Mouse (Mus musculus) lung, embryonic 16.5 days (tissue): ENCODE results near the gene Klhl33. TPM values are rescaled to one million over a fixed set of nuclear protein-coding genes. Genes with fewer than 3 reads are reported as not detected.

ENCODE experiments used
- ATAC-seq: fragments of 200-750 bp; cut with Nextera tagmentation; 2 replicates; pipeline ENCODE4 v1.8.0; 2017; ENCODE audit warnings: low read depth, mild to moderate bottlenecking, moderate library complexity
- H3K27ac ChIP-seq: fragments of 300-500 bp; sonication (generic); 2 replicates; pipeline ENCODE4 v1.5.1; 2014; ENCODE audit warnings: mild to moderate bottlenecking, control low read depth, low read length
- H3K27me3 ChIP-seq: fragments of 300-500 bp; sonication (generic); 2 replicates; pipeline ENCODE4 v1.6.1; 2014; ENCODE audit warnings: low read depth, low read length, mixed read lengths; ENCODE audit not compliant: control insufficient read depth, insufficient read depth
- H3K36me3 ChIP-seq: fragments of 300-500 bp; sonication (generic); 2 replicates; pipeline ENCODE4 v1.6.1; 2014; ENCODE audit warnings: low read length; ENCODE audit not compliant: control insufficient read depth, insufficient read depth
- H3K4me1 ChIP-seq: fragments of 300-500 bp; sonication (generic); replicated peaks from 2 replicates; pipeline ENCODE4 v1.6.1; 2014; ENCODE audit warnings: low read length, mixed read lengths; ENCODE audit not compliant: control insufficient read depth, insufficient read depth
- H3K4me2 ChIP-seq: fragments of 300-500 bp; sonication (generic); 2 replicates; pipeline ENCODE4 v1.6.1; 2014; ENCODE audit warnings: low read depth, low read length, control low read depth
- H3K4me3 ChIP-seq: fragments of 300-500 bp; sonication (generic); 2 replicates; pipeline ENCODE4 v1.5.1; 2014; ENCODE audit warnings: mild to moderate bottlenecking, low read length, control low read depth
- H3K9ac ChIP-seq: fragments of 300-500 bp; sonication (generic); 2 replicates; pipeline ENCODE4 v1.6.1; 2014; ENCODE audit warnings: low read length, control low read depth
- H3K9me3 ChIP-seq: fragments of 300-500 bp; sonication (generic); 2 replicates; pipeline ENCODE4 v1.6.1; 2016; ENCODE audit warnings: low read length; ENCODE audit not compliant: control insufficient read depth
- WGBS: fragments of 180-500 bp; shearing (Covaris S2); extraction: QIAGEN DNeasy Blood & Tissue Kit; methylation state at CpG from one replicate; pipeline ENCODE4 v1.1.7; 2014; 5-methylcytosine and 5-hydroxymethylcytosine counted together
- polyA plus RNA-seq: library from polyadenylated mRNA; unstranded; fragments of >200 nt; fragmentation: Nextera tagmentation; extraction: Ambion mirVana; gene quantifications from 2 replicates; pipeline ENCODE4 v1.2.1, GENCODE M21; 2015

The Klhl33 gene
- polyA plus RNA-seq, 1 experiment from 2014 or later: 0.59 TPM

GRCm38 (mm10) chr14:50892541-50893459 is 4.5 kb downstream of the Klhl33 start:
- Histone ChIP-seq H3K4me1 (peaks cover 10% of the 10 kb centered on the region), H3K4me2 (no peak overlapping the region), H3K4me3 (no peak overlapping the region), H3K9me3 (no peaks in the 10 kb centered on the region), H3K27me3 (peaks cover 3% of the 10 kb centered on the region; the same call in 1 of the 2 replicates), H3K27ac (no peak overlapping the region), H3K9ac (no peak overlapping the region), H3K36me3 (no peaks in the 10 kb centered on the region)
- WGBS: 66% methylated on average over 22 of the region's 22 CpGs
- ATAC-seq: peak; percentile 11; the same call in 1 of the 2 replicates

- Histone ChIP-seq H3K4me2 (no peak overlapping the region), H3K4me3 (no peak overlapping the region), H3K36me3 (no peaks in the 10 kb centered on the region), H3K9me3 (no peaks in the 10 kb centered on the region), H3K4me1 (peaks cover 10% of the 10 kb centered on the region), H3K9ac (no peak overlapping the region), H3K27me3 (no peaks in the 10 kb centered on the region), H3K27ac (no peak overlapping the region)
- no peak for ATAC-seq
- 81% methylated on average over 7 of the region's 7 CpGs for WGBS
Observed at GRCm38 (mm10) chr14:50892091-50892490, 5.2 kb downstream of the Klhl33 start.

- H3K4me3 ChIP-seq: no peak overlapping the region
- H3K36me3 ChIP-seq: no peaks in the 10 kb centered on the region
- H3K4me2 ChIP-seq: no peak overlapping the region
- no peaks in the 10 kb centered on the region for H3K27me3 ChIP-seq
- H3K9ac ChIP-seq: no peak overlapping the region
- 87% methylated on average over 8 of the region's 8 CpGs for WGBS
- no peak overlapping the region for H3K27ac ChIP-seq
- H3K4me1 ChIP-seq: peaks cover 7% of the 10 kb centered on the region
- H3K9me3 ChIP-seq: no peaks in the 10 kb centered on the region
- ATAC-seq: no peak
Observed at GRCm38 (mm10) chr14:50891621-50892020, 5.7 kb downstream of the Klhl33 start.

- no peak overlapping the region for H3K4me2 ChIP-seq
- H3K4me1 ChIP-seq: no peaks in the 10 kb centered on the region
- 82% methylated on average over 6 of the region's 6 CpGs for WGBS
- no peak for ATAC-seq
- H3K27ac ChIP-seq: no peak overlapping the region
- no peak overlapping the region for H3K9ac ChIP-seq
- H3K36me3 ChIP-seq: no peaks in the 10 kb centered on the region
- no peaks in the 10 kb centered on the region for H3K27me3 ChIP-seq
- no peak overlapping the region for H3K4me3 ChIP-seq
- H3K9me3 ChIP-seq: no peaks in the 10 kb centered on the region
Observed at GRCm38 (mm10) chr14:50876236-50876950, 20.9 kb downstream of the Klhl33 start.

GRCm38 (mm10) chr14:50875591-50876230 is 21.6 kb downstream of the Klhl33 start:
- Histone ChIP-seq H3K4me1 (peaks cover 2% of the 10 kb centered on the region; the same call in 1 of the 2 replicates), H3K9ac (no peak overlapping the region), H3K9me3 (no peaks in the 10 kb centered on the region), H3K36me3 (no peaks in the 10 kb centered on the region), H3K4me2 (no peak overlapping the region), H3K27ac (no peak overlapping the region), H3K27me3 (no peaks in the 10 kb centered on the region), H3K4me3 (no peak overlapping the region)
- 75% methylated on average over 6 of the region's 6 CpGs for WGBS
- ATAC-seq: no peak

- ATAC-seq: no peak
Observed at GRCm38 (mm10) chr14:50875175-50875574, 22.1 kb downstream of the Klhl33 start.

GRCm38 (mm10) chr14:50871284-50871683 is 26.0 kb downstream of the Klhl33 start:
- no peak for ATAC-seq
- Histone ChIP-seq H3K9me3 (no peaks in the 10 kb centered on the region), H3K4me3 (no peak overlapping the region)

More at GRCm38 (mm10) chr14:50875175-50875574, 22.1 kb downstream of the Klhl33 start:
- no peaks in the 10 kb centered on the region for H3K9me3 ChIP-seq
- H3K4me1 ChIP-seq: peaks cover 3% of the 10 kb centered on the region; the same call in 1 of the 2 replicates
- H3K9ac ChIP-seq: no peak overlapping the region
- WGBS: 90% methylated on average over 3 of the region's 3 CpGs
- H3K36me3 ChIP-seq: no peaks in the 10 kb centered on the region
- H3K4me3 ChIP-seq: no peak overlapping the region
- no peak overlapping the region for H3K27ac ChIP-seq
- no peaks in the 10 kb centered on the region for H3K27me3 ChIP-seq
- no peak overlapping the region for H3K4me2 ChIP-seq

GRCm38 (mm10) chr14:50870805-50871143 is 26.5 kb downstream of the Klhl33 start:
- Histone ChIP-seq H3K9me3 (no peaks in the 10 kb centered on the region), H3K27me3 (no peaks in the 10 kb centered on the region), H3K4me1 (peaks cover 3% of the 10 kb centered on the region; the same call in 1 of the 2 replicates), H3K27ac (peak overlapping the region; percentile 82), H3K4me2 (peak overlapping the region; percentile 58), H3K4me3 (peak overlapping the region; percentile 64), H3K36me3 (no peaks in the 10 kb centered on the region), H3K9ac (peak overlapping the region; percentile 75)
- ATAC-seq: peak; percentile 34; the same call in 1 of the 2 replicates
- WGBS: 8% methylated on average over 5 of the region's 5 CpGs

More at GRCm38 (mm10) chr14:50871284-50871683, 26.0 kb downstream of the Klhl33 start:
- H3K36me3 ChIP-seq: no peaks in the 10 kb centered on the region
- no peak overlapping the region for H3K27ac ChIP-seq
- no peak overlapping the region for H3K9ac ChIP-seq
- H3K4me1 ChIP-seq: peaks cover 3% of the 10 kb centered on the region; the same call in 1 of the 2 replicates
- H3K4me2 ChIP-seq: no peak overlapping the region
- WGBS: 62% methylated on average over 2 of the region's 2 CpGs
- H3K27me3 ChIP-seq: no peaks in the 10 kb centered on the region
